Mouse (Mus musculus) layer of hippocampus, postnatal 25 days (tissue): ENCODE results near the gene Zfp991. TPM values are rescaled to one million over a fixed set of nuclear protein-coding genes. Genes with fewer than 3 reads are reported as not detected.
"Not testable (repeated sequence)": the region's sequence is repeated elsewhere in the genome, so short reads cannot be mapped to it uniquely, and the experiment has no call there.

Source experiments
- DNase-seq, 2 experiments: peaks; one replicate each; pipeline ENCODE4 v3.0.0; 2022; ENCODE audit warnings: mixed read lengths in 2 of 2, low spot score in 1 of 2; ENCODE audit errors: extremely low spot score in 1 of 2
- total RNA-seq, 2 experiments: library from RNA; stranded (reverse); gene quantifications; 2 replicates each; pipeline ENCODE4 v1.2.3; 2021

Gene Zfp991
- total RNA-seq = 1 to 10 TPM; 7.0 to 7.5 TPM

DNA sequence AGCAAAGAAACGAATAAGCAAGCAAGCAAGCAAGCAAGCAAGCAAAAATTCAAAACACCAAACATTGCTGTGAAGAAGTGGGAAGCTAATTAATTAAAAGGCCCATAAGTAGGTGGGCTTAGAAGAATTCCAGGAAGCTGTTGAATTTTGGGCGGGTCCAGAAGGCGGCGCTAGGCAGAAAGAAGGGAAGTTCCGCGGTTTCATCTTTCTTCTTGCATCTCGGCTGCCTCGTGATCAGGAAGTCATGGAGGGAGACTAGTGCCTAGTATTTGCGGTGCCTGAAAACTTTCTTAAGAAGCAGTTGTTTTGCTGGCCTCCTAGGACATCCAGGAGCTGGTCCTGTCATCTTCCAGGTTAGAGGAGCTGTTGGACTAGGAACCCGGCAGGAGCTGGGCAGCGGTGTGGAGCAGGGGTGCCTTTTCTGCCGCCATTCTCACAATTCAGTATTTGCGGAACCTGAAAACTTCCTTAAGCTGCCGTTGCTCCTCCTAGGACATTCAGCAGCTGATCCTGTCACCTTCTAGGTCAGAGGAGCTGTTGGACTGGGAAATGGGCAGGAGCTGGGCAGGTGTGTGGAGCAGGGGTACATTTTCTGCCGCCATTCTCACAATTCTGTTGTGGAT lies at the start of gene Zfp991:
TSS of gene Zfp991 (plus strand) at position 202 of the 623 bp plus-strand sequence.
- not testable (repeated sequence) for DNase-seq

DNA sequence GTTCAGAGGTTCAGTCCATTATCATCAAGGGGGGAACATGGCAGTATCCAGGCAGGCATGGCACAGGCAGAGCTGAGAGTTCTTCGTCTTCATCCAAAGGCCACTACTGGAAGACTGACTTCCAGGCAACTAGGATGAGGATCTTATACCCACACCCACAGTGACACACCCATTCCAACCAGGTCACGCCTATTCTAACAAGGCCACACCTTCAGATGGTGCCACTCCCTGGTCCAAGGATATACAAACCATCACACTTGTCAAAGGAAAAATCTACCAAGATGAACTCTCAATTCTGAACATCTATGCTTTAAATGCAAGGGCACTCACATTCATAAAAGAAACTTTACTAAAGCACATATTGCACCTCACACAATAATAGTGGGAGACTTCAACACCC lies 36.2 kb upstream of the Zfp991 start:
- not testable (repeated sequence) for DNase-seq

- DNase-seq = peak; percentile 3 to 13
Measured at GRCm38 (mm10) chr4:147101666-147102626, 29.9 kb upstream of the Zfp991 start.

- peak in 1 of 2 experiments; percentile 6 for DNase-seq
Measured at GRCm38 (mm10) chr4:147103814-147104213, 28.0 kb upstream of the Zfp991 start.

GRCm38 (mm10) chr4:147117839-147118238 lies 14.0 kb upstream of the Zfp991 start:
- not testable (repeated sequence) for DNase-seq

DNA sequence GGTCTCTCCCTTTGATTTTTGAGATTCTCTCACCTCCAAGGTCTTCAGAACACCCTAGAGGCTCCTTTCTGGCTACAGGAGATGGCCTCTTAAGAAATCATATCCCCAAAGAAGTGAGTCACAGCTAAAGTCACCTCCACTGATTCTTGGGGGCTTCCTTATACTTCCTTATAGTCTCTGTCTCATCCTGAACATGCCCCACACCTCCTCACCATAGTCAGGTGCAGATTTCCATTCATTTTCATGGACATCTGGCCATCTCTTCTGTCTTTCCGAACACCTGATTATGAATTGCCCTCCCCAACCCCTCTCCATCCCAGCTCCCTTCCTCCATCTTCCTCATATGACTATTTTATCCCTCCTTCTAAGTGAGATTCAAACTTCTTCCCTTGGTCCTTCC lies 9.6 kb upstream of the Zfp991 start:
- not testable (repeated sequence) for DNase-seq

DNA sequence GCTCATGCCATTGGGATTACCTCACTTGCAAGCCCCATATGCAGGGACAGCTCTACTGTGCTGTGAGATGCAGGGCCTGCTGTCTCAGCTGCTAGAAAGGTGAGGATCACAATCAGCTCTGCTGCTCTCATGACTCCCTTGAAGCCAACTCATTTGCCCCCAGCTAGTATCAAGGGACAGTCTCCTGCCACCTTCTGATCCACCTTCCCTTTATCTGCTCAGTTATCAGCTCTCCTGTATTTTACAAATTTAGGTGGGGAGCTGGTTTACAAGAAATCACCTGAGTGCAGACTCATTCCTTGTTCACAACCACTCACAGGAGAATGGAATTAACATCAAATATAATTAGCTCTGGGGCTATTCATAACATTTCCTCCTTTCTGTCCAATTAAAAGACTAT lies 8.0 kb upstream of the Zfp991 start:
- not testable (repeated sequence) for DNase-seq

- peak in 1 of 2 experiments; percentile 20 for DNase-seq
Measured at GRCm38 (mm10) chr4:147124400-147125306, 7.2 kb upstream of the Zfp991 start.

DNA sequence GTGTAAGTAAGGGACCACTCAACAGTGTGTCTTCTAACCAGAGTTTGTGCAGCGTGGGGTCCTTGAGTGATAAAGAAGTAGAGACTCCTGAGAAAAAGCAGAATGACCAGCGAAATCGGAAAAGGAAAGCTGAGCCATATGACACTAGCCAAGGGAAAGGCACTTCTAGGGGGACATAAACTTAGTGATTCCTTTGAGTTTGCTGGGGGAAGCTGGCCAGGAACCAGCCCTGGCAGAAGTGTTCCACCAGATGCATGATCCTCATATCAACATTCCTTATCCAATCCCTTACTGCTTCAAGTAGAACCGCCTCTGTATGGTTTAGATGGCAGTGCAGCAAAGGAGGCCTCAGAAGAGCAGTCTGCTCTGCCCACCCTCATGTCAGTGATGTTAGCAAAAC lies 6.5 kb upstream of the Zfp991 start:
- DNase-seq = not testable (repeated sequence)

DNA sequence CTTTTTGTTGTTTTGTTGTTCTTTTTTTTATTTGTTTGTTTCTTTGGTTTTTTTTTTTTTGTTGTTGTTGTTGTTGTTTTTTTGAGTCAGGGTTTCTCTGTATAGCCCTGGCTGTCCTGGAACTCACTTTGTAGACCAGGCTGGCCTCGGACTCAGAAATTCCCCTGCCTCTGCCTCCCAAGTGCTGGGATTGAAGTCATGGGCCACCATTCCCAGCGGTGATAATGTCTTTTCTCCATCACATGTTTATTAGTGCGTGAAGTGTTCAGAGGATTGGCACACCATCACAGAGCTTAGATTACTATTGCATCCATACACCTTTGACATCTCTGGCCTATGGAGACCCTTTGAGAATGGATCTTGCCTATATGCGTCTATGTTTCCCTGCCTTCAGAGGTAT lies 6.0 kb upstream of the Zfp991 start:
- DNase-seq = not testable (repeated sequence)

DNA sequence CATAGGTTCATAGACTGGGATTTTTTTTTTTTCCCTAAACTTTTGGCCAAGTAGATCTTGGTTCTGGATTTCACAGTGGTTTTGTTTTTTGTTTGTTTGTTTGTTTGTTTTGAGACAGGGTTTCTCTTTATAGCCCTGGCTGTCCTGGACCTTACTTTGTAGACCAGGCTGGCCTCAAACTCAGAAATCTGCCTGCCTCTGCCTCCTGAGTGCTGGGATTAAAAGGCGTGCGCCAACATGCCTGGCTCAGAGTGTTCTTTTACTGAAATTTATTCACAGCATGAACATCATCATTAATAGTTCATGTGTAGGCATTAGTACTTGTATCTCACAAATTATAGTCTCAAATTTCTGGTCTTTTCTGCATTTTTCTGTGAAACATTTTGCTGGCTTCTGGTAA lies 5.4 kb upstream of the Zfp991 start:
- not testable (repeated sequence) for DNase-seq

GRCm38 (mm10) chr4:147127137-147127536 lies 4.7 kb upstream of the Zfp991 start:
- DNase-seq = not testable (repeated sequence)

DNA sequence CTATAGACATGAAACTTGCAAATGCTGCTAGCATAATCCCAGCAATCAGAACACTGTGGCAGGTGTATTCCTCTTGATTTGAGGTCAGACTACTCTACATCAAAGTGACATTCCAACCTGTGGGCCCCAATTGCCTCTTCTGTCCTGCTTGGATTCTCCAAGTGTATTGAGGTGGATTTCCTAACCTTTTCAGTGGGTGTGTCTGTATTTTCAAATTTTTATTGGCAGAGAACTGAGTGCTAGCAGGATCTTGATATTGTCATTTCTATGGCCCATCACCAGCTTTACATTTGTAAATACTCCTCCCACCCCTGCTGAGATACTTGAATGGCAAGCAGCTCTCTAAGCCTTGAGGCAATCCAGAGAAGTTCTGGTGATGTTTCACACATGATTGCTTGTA lies 3.7 kb upstream of the Zfp991 start:
- not testable (repeated sequence) for DNase-seq

- DNase-seq = not testable (repeated sequence)
Measured at GRCm38 (mm10) chr4:147133596-147133995, 1.8 kb downstream of the Zfp991 start.

GRCm38 (mm10) chr4:147141757-147142156 lies 9.9 kb downstream of the Zfp991 start:
- not testable (repeated sequence) for DNase-seq

- DNase-seq = not testable (repeated sequence)
Measured at GRCm38 (mm10) chr4:147165282-147165681, 33.4 kb downstream of the Zfp991 start.

- not testable (repeated sequence) for DNase-seq
Measured at GRCm38 (mm10) chr4:147170547-147170946, 38.7 kb downstream of the Zfp991 start.

- DNase-seq = not testable (repeated sequence)
Measured at GRCm38 (mm10) chr4:147171557-147171956, 39.7 kb downstream of the Zfp991 start.

GRCm38 (mm10) chr4:147176279-147176880 lies 44.5 kb downstream of the Zfp991 start:
- not testable (repeated sequence) for DNase-seq
